Mouse (Mus musculus) C2C12 (cell line): ENCODE results near the gene Akip1. TPM values are rescaled to one million over a fixed set of nuclear protein-coding genes. Genes with fewer than 3 reads are reported as not detected.

Source experiments
- H3K27me3 ChIP-seq: one replicate; pipeline ENCODE4 v1.6.1; 2011; ENCODE audit not compliant: control insufficient read depth, insufficient read depth, insufficient read length
- H3K36me3 ChIP-seq: one replicate; pipeline ENCODE4 v1.6.1; 2011; ENCODE audit not compliant: control insufficient read depth, insufficient read depth
- H3K4me3 ChIP-seq: one replicate; pipeline ENCODE4 v1.5.1; 2011; ENCODE audit warnings: mild to moderate bottlenecking, control low read depth; ENCODE audit not compliant: poor library complexity, insufficient read depth, severe bottlenecking
- H3K79me2 ChIP-seq: one replicate; pipeline ENCODE4 v1.6.1; 2011; ENCODE audit not compliant: control insufficient read depth, insufficient read depth
- H3K79me3 ChIP-seq: one replicate; pipeline ENCODE4 v1.6.1; 2011; ENCODE audit warnings: low read depth, control low read depth
- H3ac ChIP-seq: one replicate; pipeline ENCODE3; 2011; ENCODE audit warnings: low read depth; ENCODE audit not compliant: control insufficient read depth, insufficient read length
- CEBPB ChIP-seq: IDR thresholded peaks from one replicate; pipeline ENCODE4 v1.6.1; 2011; ENCODE audit warnings: low read depth, mild to moderate bottlenecking, control low read depth, moderate library complexity
- CTCF ChIP-seq: IDR thresholded peaks from one replicate; pipeline ENCODE4 v1.5.1; 2011; ENCODE audit not compliant: control insufficient read depth, insufficient read depth, insufficient read length
- FOSL1 ChIP-seq: IDR thresholded peaks from one replicate; pipeline ENCODE4 v1.8.0; 2011; ENCODE audit warnings: mild to moderate bottlenecking, low read length; ENCODE audit not compliant: poor library complexity, insufficient read depth, severe bottlenecking
- MAX ChIP-seq: IDR thresholded peaks from one replicate; pipeline ENCODE4 v1.6.1; 2011; ENCODE audit warnings: mild to moderate bottlenecking, control low read depth
- MYOD1 ChIP-seq: IDR thresholded peaks from one replicate; pipeline ENCODE4 v1.6.1; 2011; ENCODE audit warnings: low read depth; ENCODE audit not compliant: control insufficient read depth, insufficient read length
- MYOG ChIP-seq: IDR thresholded peaks from one replicate; pipeline ENCODE4 v1.6.1; 2011; ENCODE audit not compliant: control insufficient read depth, insufficient read length; ENCODE audit errors: extremely low read depth
- USF1 ChIP-seq: IDR thresholded peaks from one replicate; pipeline ENCODE4 v1.6.1; 2011; ENCODE audit warnings: low read depth, mild to moderate bottlenecking, control low read depth, moderate library complexity
- long read RNA-seq, 2 experiments: library from polyadenylated mRNA; unstranded; transcript quantifications; one replicate each; pipeline ENCODE4 v2.0.0; 2019 to 2020
- polyA plus RNA-seq: library from polyadenylated mRNA; unstranded; fragments of >200 nt; fragmentation: generic; extraction: Trizol; gene quantifications from one replicate; pipeline ENCODE4 v1.2.1, GENCODE M21; 2012; ENCODE audit warnings: missing spikeins

Akip1 gene
- 7.0 TPM for polyA plus RNA-seq
- long read RNA-seq, experiment 1, partial matches to known transcripts, result 0 of 2 reads
- long read RNA-seq, experiment 1, other reads (novel, unspliced or antisense), result 0 of 2 reads
- long read RNA-seq, experiment 2, partial matches to known transcripts, result 0 of 2 reads
- long read RNA-seq, experiment 2, other reads (novel, unspliced or antisense), result 0 of 2 reads

GRCm38 (mm10) chr7:109703190-109704015 lies at the start of gene Akip1, which contains the start of gene St5:
Gene Akip1 (plus strand): TSS chr7:109703690.
Gene St5 (minus strand): TSS chr7:109703605.
- no peaks in the 10 kb centered on the region for H3K36me3 ChIP-seq
- no peaks in the 10 kb centered on the region for H3K79me3 ChIP-seq
- H3ac ChIP-seq, result no peak within 1 kb of the TSS
- H3K27me3 ChIP-seq, result no peaks in the 10 kb centered on the region
- H3K4me3 ChIP-seq, result peak within 1 kb of the TSS; percentile 11
- H3K79me2 ChIP-seq, result no peaks in the 10 kb centered on the region
- no peak for TF ChIP-seq CTCF
- no peak for TF ChIP-seq MAX
- TF ChIP-seq MYOG, result no peak
- no peak for TF ChIP-seq MYOD1
- TF ChIP-seq CEBPB, result no peak
- no peak for TF ChIP-seq FOSL1
- TF ChIP-seq USF1, result no peak

GRCm38 (mm10) chr7:109654871-109655270 lies 48.6 kb upstream of the Akip1 start:
- Histone ChIP-seq H3K36me3 (no peaks in the 10 kb centered on the region), H3K4me3 (no peak overlapping the region), H3K79me2 (peaks cover 54% of the 10 kb centered on the region), H3K27me3 (no peaks in the 10 kb centered on the region), H3ac (no peak overlapping the region), H3K79me3 (peaks cover 10% of the 10 kb centered on the region)
- no peak for TF ChIP-seq MAX

- Histone ChIP-seq H3K36me3 (no peaks in the 10 kb centered on the region), H3K79me2 (peaks cover 74% of the 10 kb centered on the region), H3K79me3 (peaks cover 27% of the 10 kb centered on the region), H3K4me3 (no peak overlapping the region), H3ac (no peak overlapping the region), H3K27me3 (no peaks in the 10 kb centered on the region)
- TF ChIP-seq MYOD1 (no peak), USF1 (no peak), MYOG (no peak), MAX (no peak), CEBPB (no peak), FOSL1 (no peak), CTCF (no peak)
These were observed 45.6 kb upstream of the Akip1 start for GRCm38 (mm10) chr7:109657884-109658283.

- no peak overlapping the region for H3K4me3 ChIP-seq
- H3K79me2 ChIP-seq, result peaks cover 80% of the 10 kb centered on the region
- no peak overlapping the region for H3ac ChIP-seq
- peaks cover 32% of the 10 kb centered on the region for H3K79me3 ChIP-seq
- no peak for TF ChIP-seq USF1
- TF ChIP-seq MAX, result no peak
- no peak for TF ChIP-seq CTCF
- no peak for TF ChIP-seq CEBPB
- no peak for TF ChIP-seq MYOD1
- TF ChIP-seq FOSL1, result no peak
- TF ChIP-seq MYOG, result no peak
- no peaks in the 10 kb centered on the region for H3K36me3 ChIP-seq
- no peaks in the 10 kb centered on the region for H3K27me3 ChIP-seq
These were observed 44.2 kb upstream of the Akip1 start for GRCm38 (mm10) chr7:109659278-109659677.

GRCm38 (mm10) chr7:109662626-109663025 lies 40.9 kb upstream of the Akip1 start:
- Histone ChIP-seq H3K27me3 (no peaks in the 10 kb centered on the region), H3K4me3 (no peak overlapping the region), H3ac (no peak overlapping the region), H3K79me2 (peaks cover 90% of the 10 kb centered on the region), H3K79me3 (peaks cover 46% of the 10 kb centered on the region), H3K36me3 (no peaks in the 10 kb centered on the region)
- TF ChIP-seq CEBPB, result no peak
- TF ChIP-seq CTCF, result no peak
- TF ChIP-seq FOSL1, result no peak
- TF ChIP-seq MYOG, result no peak
- TF ChIP-seq USF1, result no peak
- TF ChIP-seq MAX, result no peak
- TF ChIP-seq MYOD1, result no peak

- TF ChIP-seq CEBPB, result peak; percentile 80
- TF ChIP-seq FOSL1, result no peak
- no peaks in the 10 kb centered on the region for H3K36me3 ChIP-seq
- H3ac ChIP-seq, result no peak overlapping the region
These were observed 36.8 kb upstream of the Akip1 start for GRCm38 (mm10) chr7:109666664-109667063.

More at GRCm38 (mm10) chr7:109666664-109667063, 36.8 kb upstream of the Akip1 start:
- Histone ChIP-seq H3K79me3 (peaks cover 50% of the 10 kb centered on the region), H3K4me3 (no peak overlapping the region), H3K27me3 (no peaks in the 10 kb centered on the region), H3K79me2 (peaks cover 92% of the 10 kb centered on the region)
